Mouse (Mus musculus) left cerebral cortex, adult 9 months (tissue): ENCODE data around the gene Gm19345.

Experiments
- DNase-seq, 2 experiments: peaks; one replicate each; pipeline ENCODE4 v3.0.0; 2022; ENCODE audit warnings: low spot score in 2 of 2

Gm19345 gene

DNA sequence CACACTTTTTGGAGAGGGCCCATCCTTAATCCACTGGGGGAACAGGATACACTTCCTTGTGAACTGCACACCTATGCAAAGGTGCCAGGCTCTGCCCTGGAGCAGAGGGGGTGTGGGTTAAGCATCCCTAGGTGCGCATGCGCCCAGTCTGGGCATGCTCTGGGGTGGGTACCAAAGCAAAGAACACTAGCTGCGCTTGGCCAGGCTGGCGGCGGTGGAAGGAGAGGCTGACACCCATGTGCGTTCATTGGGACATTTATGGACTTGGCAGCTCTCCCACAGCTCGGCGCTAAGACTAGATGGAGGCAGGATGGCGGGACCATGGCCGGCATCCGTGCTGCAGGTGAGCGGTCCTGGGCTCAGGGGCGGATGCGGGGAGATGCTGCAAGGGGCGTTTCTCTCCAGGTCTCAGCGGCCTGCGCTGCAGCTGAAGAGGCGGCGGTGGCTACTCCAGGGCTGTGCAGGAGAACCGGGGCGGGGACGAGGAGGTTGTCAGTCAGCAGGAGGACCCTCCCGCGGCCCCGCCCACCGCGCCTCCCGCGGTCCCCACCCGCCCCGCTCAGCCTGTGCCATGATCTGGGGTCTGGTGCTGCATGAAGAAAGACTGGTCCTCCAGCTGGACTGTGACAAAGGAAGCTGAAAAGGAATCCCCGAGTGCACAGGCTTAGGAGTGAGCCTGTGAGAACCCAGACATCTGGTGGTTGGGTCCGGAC, at the start of gene Gm19345:
TSS of gene Gm19345 (plus strand) at position 146 of the 713 bp plus-strand sequence.
- peak in 1 of 2 experiments; percentile 16 for DNase-seq

DNA sequence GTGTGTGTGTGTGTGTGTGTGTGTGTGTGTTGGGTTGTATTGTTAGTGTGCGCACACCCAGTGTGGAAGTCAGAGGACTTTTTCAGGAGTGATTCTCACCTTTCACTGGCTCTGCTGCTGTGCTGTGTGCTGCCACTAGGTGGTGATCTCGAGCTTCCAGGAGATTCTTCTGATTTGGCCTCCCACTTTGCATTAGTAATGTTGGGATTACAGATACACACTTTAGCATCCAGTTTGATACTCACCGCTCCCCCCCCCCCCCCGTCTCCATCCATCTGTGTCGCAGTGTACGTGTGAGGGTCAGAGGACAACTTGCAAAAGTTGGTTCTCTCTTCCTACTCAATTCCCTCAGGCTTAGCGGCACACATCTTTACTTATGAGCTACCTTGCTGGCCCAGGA, 48.8 kb upstream of the Gm19345 start:
- DNase-seq, result peak in 1 of 2 experiments; percentile 71

DNA sequence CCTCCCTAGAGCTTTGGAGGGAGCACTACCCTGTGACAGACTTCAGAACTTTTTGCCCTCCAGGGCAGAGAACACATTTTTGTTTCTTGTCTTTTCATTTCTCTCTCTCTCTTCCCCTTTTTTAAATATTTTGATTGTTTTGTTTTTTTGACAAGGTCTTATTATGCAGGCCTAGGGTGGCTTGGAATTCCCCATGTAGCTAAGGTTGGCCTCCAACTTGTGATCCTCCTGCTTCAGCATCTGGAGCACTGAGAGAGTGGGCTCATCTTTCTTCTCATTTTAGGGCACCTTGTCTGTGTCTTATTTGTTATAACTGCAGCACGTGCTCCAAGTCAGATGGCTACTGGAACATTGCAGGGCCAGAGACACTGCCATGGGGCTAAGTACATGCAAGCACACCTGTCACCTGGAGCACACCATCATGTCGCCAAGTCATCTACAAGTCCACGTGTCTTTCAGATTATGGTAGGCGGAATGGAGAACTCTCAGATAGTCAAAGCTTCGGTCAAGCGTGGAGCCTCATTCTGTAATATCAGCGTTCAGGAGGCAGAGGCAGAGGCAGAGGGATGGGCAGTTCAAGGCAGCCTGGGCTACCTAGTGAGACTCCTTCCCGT, 45.3 kb upstream of the Gm19345 start:
- no peak for DNase-seq

DNA sequence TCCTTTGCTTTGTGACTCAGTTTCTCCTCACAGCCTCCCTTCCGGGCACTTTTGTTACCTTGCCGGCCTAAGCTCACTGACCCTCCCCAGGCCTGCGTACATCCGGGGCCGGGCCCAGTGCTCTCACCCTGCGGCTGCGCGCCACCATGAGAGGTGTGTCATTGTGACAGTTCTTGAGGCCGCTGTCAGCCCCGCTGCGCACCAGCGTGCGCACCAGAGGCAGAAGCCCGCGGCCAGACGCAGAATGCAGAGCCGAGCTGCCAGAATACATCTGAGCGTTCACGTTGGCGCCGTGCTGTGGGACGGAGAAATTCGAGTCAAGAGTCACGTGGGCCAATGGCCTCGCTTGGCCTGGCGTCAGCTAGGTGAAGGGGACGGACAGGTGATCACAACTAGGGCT, 42.4 kb upstream of the Gm19345 start:
- DNase-seq, result no peak

DNA sequence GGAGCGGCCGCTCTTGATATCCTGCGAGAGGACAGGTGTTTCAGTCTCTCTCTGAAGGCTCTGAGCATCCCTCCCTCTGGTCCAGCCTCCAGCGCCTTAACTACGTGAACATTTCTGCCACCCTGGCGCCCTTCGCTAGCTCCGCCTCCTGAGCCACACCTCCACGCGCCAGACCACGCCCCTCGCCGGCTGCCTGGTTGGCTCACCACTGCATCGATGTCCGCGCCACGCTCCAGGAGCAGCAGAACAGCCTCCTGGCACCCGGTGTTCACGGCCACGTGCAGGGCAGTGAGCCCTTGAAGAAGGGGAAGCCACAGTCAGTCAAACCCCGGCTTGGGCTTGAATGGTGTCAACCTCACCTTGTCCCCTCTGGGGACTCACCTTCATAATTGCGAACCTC, 40.7 kb upstream of the Gm19345 start:
- DNase-seq, result no peak

DNA sequence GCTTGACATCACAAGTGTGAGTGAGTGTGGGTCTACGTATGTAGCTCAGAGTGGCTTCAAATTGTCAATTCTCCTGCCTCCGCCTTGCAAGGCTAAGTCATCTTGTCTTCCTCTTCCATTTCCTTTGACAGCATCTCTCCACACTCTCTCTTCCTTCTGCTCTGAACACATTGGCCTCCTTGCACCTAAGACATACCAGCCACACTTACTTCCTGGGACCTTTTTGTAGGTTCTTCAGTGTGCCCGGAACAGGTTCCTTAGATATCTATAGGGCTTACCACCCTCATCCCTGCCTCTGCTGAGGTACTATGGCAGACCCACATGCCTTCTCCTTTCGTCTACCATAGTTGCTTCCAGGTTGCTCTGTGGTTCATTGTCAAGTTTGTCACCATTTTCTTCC, 38.6 kb upstream of the Gm19345 start:
- DNase-seq, result no peak

DNA sequence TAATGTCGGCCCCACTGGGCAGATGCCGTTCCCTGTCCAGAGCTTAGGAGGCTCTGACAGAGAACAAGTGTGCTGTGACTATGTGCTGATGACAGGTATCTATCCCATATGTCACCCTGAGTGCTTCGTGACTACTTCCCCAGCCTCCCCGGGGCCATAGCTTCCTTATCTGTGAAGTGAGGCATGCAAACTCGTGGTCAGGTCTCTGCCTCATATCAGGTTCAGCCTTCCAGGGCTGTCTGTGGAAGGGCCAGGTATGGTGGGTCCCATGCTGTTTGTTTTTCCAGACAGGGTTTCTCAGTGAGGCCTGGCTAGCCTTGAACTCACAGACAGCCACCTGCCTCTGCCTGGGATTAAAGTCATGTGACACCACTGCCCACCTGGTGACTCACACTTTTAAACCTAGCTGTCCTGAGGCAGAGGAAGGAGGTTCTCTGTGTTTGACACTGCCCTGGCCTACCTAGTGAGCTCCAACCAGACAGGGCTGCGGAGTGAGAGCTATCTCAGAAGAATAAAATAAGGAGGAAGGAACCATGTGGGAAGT, 38.2 kb upstream of the Gm19345 start:
- no peak for DNase-seq

DNA sequence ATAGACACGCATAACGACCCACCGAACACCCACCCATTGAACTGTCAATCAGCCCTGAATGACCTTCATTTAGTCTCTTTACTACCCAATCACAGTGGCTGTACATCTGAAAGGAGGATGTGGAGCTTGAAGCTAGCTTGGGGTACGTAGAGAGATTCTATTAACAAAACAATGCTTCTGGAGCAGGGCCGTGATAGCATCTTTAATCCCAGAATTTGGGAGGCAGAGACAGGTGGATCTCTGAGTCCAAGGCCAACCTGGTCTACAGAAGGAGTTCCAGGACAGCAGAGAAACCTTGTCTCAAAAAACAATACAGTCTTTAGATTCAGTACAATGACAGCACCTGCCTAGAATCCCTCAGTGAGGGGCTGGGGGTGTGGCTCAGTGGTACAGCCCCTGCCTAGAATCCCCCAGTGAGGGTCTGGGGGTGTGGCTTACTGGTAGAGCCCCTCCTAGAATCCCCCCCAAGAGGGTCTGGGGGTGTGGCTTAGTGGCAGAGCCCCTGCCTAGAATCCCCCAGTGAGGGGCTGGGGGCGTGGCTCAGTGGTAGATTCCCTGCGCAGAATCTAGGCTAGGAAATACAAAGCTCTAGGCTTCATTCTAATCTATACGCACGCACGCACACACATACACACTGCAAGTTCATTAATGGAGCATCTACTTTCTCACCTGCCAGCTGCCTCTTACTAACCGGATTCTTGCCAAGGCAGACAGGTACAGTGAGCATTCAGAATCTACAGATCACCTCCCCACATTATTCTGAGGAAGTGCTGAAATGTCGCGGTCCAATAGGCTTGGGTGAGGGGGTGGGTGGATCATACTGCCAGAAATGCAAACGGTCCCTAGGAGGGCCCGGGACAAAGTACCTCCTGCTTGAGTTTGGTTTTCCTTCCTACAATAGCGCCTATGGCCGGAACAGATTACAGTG, 36.2 kb upstream of the Gm19345 start:
- DNase-seq, result no peak

DNA sequence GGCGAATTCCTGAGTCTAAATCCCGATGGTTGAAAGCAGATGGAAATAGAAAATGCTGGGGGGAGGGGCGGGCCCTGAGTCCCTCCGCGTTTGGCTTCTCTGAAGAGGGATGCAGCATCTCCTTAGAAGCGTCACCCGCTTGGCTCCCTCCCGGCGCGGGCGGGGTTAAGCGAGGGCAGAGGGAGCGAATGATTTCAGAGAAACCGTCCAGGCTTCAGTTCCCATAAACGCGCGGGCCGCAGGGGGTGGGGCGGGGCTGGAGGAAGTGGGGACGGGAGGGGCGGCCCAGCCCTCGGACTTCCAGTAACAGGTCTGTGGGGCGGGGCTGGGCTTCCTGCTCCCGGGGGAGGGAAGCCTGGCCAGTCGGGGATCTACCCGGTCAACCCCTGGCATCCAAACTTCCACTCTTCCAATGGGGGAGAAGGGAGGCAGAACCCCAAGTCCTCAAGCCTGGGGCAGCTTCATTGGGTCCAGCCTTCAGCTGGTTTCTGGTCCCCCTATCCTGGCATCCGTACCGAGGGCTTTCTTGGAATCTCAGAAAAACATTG, 35.5 kb upstream of the Gm19345 start:
- DNase-seq, result peak in 1 of 2 experiments; percentile 66

DNA sequence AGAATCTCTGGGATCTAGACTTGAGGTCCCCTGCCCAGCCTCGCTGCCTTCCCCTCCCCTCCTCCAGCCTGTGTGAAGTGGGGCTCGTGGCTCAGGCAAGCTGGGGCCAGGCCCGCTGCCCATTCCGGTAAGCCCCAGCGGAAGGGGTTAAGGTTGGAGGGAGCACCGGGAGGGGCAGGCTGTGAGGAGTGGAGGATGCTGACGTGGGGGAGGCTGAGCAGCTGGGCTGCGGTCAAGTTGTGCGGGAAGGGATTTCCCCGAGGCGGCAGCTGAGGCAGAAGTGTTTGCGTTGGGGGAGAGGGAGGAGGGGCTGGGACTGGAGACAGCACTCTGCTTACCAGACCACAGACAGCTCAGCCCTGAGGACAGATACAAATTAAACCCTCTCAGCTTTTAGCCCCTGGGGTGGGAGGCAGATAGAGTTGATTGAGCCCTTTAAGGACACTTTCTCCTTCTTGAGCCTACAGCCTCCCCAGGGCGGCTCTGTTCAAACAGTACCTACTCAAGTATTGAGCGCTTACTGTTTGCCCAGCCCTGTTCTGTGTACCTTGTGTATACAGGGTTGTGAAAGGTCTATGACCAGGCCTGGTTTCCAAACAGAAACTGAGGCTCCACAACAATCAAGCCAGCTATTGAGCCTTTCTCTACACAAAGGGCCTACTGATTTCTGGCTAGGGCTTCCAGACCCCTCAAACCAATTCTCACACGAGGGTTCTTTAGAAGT, 34.3 kb upstream of the Gm19345 start:
- DNase-seq, result no peak

DNA sequence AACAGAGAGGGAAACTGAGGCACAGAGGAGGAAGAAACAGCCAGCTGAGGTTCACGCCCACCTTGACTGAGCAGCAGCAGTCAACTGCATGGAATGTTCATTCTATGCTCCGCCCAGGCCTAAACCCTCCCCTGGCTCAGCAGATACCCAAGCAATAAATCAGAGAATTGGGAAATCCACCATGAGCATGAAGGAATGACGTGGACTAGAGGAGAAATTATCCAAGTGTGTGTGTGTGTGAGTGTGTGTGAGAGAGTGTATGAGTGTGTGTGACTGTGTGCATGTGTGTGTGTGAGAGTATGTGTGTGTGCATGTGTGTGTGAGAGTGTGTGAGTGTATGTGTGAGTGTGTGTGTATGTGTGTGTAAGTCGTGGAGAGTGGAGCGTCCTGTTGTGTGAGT, 33.4 kb upstream of the Gm19345 start:
- DNase-seq, result no peak

DNA sequence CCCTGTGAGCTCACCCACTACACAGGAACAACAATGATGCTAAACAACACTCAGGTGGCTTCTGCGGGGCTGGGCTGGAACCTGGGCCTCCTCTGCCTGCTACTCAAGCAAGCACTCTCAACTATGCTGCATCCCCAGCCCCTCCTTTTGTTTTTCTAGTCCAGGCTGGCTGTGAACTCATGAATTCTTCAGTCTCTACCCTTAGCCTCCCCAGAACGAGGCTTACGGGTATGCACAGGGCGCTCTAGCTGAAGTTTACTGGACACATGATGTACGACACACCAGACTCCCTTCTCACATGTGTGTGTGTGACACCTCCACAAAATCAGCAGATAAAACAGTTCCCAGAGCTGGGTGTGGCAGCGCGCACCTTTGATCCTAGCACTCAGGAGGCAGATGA, 32.9 kb upstream of the Gm19345 start:
- DNase-seq, result no peak

DNA sequence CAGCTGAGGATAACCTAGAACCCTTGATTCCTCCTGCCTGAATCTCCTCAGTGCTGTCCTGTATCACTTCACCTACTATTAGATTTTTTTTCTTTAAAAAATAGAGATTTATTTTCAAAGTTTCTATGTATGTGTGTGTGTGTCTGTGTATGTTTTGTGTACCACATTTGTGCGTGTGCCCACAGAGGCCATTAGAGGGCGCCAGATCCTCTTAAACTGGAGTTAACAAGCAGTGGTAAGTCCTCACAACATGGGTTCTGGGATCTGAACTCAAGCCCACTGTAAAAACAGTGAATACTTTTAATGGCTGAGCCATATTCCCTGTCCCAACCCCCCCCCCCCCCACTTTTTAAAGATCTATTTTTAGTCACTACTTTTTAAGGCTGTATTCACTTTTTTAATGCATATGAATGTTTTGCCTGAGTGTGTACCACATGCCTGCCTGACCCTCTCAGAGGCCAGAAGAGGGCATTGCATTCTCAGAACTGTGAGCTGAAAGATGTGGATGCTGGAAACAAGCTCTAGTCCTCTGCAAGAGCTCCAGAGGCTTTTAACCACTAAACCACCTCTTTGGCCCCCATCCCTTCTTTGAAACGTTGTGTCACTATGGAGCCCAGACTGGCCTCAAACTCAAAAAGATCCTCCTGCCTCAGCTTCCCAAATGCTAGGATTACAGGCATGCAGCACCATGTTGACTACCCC, 31.3 kb upstream of the Gm19345 start:
- no peak for DNase-seq

DNA sequence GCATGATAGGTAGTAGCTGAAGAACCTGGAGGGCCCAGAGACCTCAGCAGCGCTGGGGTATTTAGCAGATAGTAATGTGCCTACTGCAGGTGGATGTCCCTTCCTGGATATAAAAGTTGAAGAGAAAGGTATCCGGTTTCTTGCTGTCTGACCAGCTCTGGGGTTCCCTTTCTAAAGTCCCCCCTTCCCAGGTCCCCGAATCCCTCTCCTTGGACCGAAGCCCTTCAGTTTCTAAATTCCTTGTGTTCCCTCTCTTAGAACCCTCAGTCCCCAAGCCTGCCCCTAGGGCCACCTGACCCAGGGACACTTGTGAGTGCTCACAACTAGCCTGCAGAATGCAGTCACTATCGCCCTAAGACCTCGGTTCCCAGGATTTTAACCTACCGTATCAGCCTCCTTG, 30.2 kb upstream of the Gm19345 start:
- DNase-seq, result no peak

DNA sequence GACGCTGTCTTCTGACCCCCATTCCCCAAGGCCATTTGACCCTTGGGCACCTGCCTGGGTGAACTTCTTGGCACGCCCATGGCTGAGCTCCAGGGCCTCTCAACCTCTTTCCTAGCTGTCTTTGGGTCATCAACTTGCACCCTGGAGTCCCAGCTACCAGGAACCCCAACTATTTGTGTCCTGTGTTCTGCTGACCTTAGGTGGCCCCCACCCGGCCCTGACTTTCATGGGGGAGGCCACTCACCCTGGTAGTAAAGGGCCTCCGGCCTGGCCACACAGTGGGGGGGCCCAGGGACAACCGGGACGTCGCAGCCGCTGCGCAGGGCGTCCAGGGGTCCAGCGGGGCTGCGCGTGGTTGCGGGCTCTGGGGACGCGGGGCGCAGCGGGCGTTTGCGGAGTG, 29.6 kb upstream of the Gm19345 start:
- DNase-seq, result no peak

DNA sequence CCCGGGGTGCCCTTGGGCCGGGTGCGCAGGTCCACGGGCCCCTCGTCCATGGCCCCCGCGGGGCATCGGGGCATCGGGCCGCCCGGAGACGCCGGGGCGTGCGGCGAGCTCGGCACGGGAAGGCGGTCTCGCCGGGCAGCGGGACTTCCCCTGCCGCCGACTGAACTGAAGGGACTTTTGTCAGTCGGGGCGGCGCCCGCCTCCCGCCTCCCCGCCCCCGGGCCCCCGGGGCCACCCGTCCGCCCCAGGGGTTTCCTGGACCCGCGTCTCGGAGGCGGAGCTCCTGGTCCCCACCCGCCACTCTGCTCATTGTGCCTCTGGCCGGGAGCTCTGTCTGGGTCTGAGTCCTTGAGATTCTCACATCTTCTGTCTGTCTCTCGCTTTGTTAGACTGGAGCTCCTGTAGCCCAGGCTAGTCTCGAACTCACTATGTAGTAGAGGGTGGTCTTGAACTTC, 29.2 kb upstream of the Gm19345 start, which contains the start of gene Bcl3:
TSS of gene Bcl3 (minus strand) at position 167 of the 455 bp plus-strand sequence.
- no peak for DNase-seq

DNA sequence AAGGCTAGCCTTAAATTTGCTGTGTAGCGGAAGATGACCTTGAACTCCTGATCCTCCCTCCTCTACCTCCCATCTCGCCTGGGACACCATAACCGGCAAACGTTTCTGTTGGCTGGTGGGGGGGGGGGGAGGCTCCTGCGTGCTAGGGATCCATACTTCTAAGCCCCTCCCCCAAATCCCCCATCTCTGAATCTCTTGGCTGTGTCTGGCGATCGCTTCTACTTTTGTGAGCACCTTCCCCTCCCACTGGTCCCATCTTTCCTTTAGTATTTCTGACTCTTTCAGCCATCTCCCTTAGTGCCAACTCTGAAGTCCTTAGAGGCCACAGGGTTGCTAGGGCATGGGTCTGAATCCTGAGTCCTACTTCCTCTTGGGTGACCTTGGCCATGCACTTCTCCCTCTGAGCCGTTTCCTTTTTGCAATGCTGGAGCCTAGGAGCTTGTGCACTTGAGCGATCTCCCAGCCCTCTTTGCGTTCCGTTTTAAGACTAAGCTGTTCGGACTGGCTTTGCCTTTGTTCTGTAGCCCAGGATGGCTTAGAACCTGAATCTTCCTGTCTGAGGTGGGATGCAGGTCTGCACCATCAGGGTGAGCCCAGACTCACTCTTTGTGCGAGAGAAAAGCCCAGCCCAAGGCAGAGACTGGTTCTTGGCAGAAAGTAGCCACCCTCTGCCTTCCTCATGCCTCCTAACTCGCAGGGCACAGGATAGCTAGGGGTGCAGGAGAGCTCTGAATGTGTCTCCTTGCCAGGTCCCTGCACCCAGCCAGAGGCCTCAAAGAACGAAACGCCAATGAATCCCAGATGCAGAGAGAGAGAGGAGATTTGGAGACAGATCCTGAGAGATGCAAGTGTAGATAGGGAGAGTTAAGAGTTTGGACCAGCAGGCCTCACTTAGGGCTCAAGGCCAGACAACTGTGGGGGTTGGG, 28.3 kb upstream of the Gm19345 start:
- DNase-seq, result no peak

DNA sequence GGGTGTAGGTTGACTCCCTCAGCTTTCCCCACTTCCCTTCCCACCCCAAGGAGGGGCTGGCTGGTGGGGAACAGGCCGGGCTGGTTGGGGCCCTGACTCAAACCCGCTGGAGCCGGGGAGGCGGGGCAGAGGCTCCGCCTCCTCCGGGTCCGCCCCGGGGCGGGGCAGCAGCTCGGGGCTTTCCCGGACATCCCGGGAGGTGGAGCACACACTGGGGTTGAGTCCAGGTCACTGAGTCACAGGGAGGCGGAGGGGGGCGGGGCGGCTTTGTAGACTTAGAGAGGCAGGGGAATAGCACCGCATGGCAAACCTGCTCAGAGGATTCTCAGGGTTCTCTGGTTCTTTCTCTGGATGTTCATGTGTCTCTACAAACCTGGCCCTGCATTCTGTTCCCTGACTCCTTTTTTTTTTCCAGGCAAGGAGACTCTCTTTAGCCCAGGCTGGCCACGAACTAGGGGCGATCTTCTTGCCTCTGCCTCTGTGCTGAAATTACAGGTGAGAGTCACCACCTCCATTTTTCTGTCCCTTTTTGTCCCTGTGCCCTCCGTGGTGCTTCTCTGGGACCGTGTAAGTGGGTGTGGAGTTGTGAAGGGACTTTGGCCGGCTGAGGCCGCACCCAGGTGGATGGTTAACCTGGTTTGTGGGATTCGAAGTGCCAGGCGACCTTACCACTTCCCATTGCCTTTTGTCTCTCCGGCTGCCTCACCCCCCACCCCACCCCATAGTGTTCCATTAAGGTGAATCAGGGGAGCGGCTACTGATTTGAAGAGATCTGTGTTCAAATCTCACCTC, 27.4 kb upstream of the Gm19345 start:
- DNase-seq, result no peak

DNA sequence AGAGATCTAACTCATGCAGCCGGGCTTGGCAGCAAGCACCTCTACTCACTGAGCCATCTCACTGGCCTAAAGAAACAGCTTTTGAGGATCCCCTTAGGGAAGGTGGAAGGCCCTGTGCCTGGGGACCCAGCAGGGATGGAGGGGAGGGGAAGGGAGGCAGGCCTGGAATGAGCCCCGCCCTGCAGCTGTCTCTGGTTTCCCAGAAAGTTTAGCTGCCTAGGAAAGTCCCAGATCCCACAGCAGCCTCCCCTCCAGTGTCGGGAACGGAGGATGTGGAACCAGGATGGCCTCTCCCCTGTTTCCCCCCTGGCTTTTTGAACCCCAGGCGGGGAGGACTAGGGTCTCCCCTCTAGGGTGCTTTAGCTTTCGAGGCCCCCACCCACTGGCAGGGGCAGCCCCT, 25.0 kb upstream of the Gm19345 start:
- DNase-seq, result no peak
